Mouse (Mus musculus) liver, embryonic 11.5 days (tissue): ENCODE results near the gene Tnnt1. TPM values are rescaled to one million over a fixed set of nuclear protein-coding genes. Genes with fewer than 3 reads are reported as not detected.

Source experiments
- ATAC-seq: fragments of 200-750 bp; cut with Nextera tagmentation; replicated peaks from 2 replicates; pipeline ENCODE4 v1.8.0; 2017; ENCODE audit warnings: moderate number of reproducible peaks, mild to moderate bottlenecking, moderate TSS enrichment, moderate library complexity; ENCODE audit not compliant: low FRiP score
- DNase-seq: peaks from one replicate; pipeline ENCODE4 v3.0.0-alpha.2; 2017; ENCODE audit warnings: low spot score
- H3K27ac ChIP-seq: fragments of 300-500 bp; sonication (generic); 2 replicates; pipeline ENCODE4 v1.5.1; 2014; ENCODE audit warnings: mild to moderate bottlenecking, low read depth, low read length, control low read depth
- H3K27me3 ChIP-seq: fragments of 300-500 bp; sonication (generic); replicated peaks from 2 replicates; pipeline ENCODE4 v1.6.1; 2014; ENCODE audit warnings: low read length, mixed read lengths; ENCODE audit not compliant: control insufficient read depth, insufficient read depth
- H3K36me3 ChIP-seq: fragments of 300-500 bp; sonication (generic); 2 replicates; pipeline ENCODE4 v1.6.1; 2014; ENCODE audit warnings: mild to moderate bottlenecking, low read length, moderate library complexity, mixed read lengths; ENCODE audit not compliant: control insufficient read depth, insufficient read depth
- H3K4me1 ChIP-seq: fragments of 300-500 bp; sonication (generic); replicated peaks from 2 replicates; pipeline ENCODE4 v1.6.1; 2014; ENCODE audit warnings: low read length, mixed read lengths; ENCODE audit not compliant: control insufficient read depth, insufficient read depth
- H3K4me2 ChIP-seq: fragments of 300-500 bp; sonication (generic); 2 replicates; pipeline ENCODE4 v1.6.1; 2014; ENCODE audit warnings: mild to moderate bottlenecking, control low read depth, moderate library complexity
- H3K4me3 ChIP-seq: fragments of 300-500 bp; sonication (generic); 2 replicates; pipeline ENCODE4 v1.5.1; 2014; ENCODE audit warnings: low read depth, low read length, control low read depth
- H3K9ac ChIP-seq: fragments of 300-500 bp; sonication (generic); 2 replicates; pipeline ENCODE4 v1.6.1; 2014; ENCODE audit warnings: low read depth, low read length, control low read depth
- H3K9me3 ChIP-seq: fragments of 300-500 bp; sonication (generic); 2 replicates; pipeline ENCODE4 v1.6.1; 2016; ENCODE audit warnings: low read length, inconsistent platforms, mixed read lengths; ENCODE audit not compliant: control insufficient read depth
- WGBS: fragments of 180-500 bp; shearing (Covaris S2); extraction: QIAGEN DNeasy Blood & Tissue Kit; methylation state at CpG from one replicate; pipeline ENCODE4 v1.1.7; 2014; 5-methylcytosine and 5-hydroxymethylcytosine counted together
- polyA plus RNA-seq: library from polyadenylated mRNA; unstranded; fragments of >200 nt; fragmentation: Nextera tagmentation; extraction: Ambion mirVana; gene quantifications from 2 replicates; pipeline ENCODE4 v1.2.1, GENCODE M21; 2014

Gene Tnnt1
- polyA plus RNA-seq, result 25.1 and 27.7 TPM in 2 replicates

GRCm38 (mm10) chr7:4516332-4517050 is at the start of gene Tnnt1:
Tnnt1 (minus strand) TSS chr7:4516382.
- Histone ChIP-seq H3K36me3 (no peaks in the 10 kb centered on the region), H3K4me2 (no peak within 1 kb of the TSS), H3K4me1 (peaks cover 14% of the 10 kb centered on the region), H3K27ac (no peak within 1 kb of the TSS), H3K9ac (no peak within 1 kb of the TSS), H3K27me3 (peaks cover 4% of the 10 kb centered on the region; the same call in 1 of the 2 replicates), H3K4me3 (no peak within 1 kb of the TSS), H3K9me3 (no peaks in the 10 kb centered on the region)
- 15% methylated on average over 4 of the region's 4 CpGs for WGBS
- no peak for DNase-seq
- no peak for ATAC-seq

- no peak overlapping the region for H3K4me2 ChIP-seq
- ATAC-seq (no peak), DNase-seq (no peak)
- H3K9me3 ChIP-seq, result no peaks in the 10 kb centered on the region
- 86% methylated on average over 3 of the region's 3 CpGs for WGBS
- no peaks in the 10 kb centered on the region for H3K4me1 ChIP-seq
- H3K9ac ChIP-seq, result no peak overlapping the region
- H3K27ac ChIP-seq, result no peak overlapping the region
- H3K27me3 ChIP-seq, result no peaks in the 10 kb centered on the region
- no peak overlapping the region for H3K4me3 ChIP-seq
- no peaks in the 10 kb centered on the region for H3K36me3 ChIP-seq
These were observed 46.5 kb upstream of the Tnnt1 start for GRCm38 (mm10) chr7:4562660-4563059.

- Histone ChIP-seq H3K4me1 (no peaks in the 10 kb centered on the region), H3K36me3 (no peaks in the 10 kb centered on the region), H3K27ac (no peak overlapping the region), H3K27me3 (no peaks in the 10 kb centered on the region), H3K4me2 (no peak overlapping the region), H3K4me3 (no peak overlapping the region), H3K9ac (no peak overlapping the region), H3K9me3 (no peaks in the 10 kb centered on the region)
- peak; percentile 12; the same call in 1 of the 2 replicates for ATAC-seq
- DNase-seq, result no peak
- WGBS, result 63% methylated on average over 6 of the region's 6 CpGs
These were observed 41.0 kb upstream of the Tnnt1 start for GRCm38 (mm10) chr7:4557167-4557560.

- no peaks in the 10 kb centered on the region for H3K4me1 ChIP-seq
- no peak overlapping the region for H3K4me2 ChIP-seq
- DNase-seq (peak; percentile 67), ATAC-seq (peak; percentile 82)
- no peak overlapping the region for H3K27ac ChIP-seq
- no peak overlapping the region for H3K4me3 ChIP-seq
- H3K9ac ChIP-seq, result no peak overlapping the region
- 22% methylated on average over 15 of the region's 15 CpGs for WGBS
- H3K36me3 ChIP-seq, result no peaks in the 10 kb centered on the region
- H3K27me3 ChIP-seq, result no peaks in the 10 kb centered on the region
- H3K9me3 ChIP-seq, result no peaks in the 10 kb centered on the region
These were observed 40.3 kb upstream of the Tnnt1 start for GRCm38 (mm10) chr7:4556256-4557166.

GRCm38 (mm10) chr7:4547221-4547641 is 31.0 kb upstream of the Tnnt1 start, which contains the start of gene Syt5:
Syt5 (minus strand) TSS chr7:4547541.
- no peak; the same call in 1 of the 2 replicates for ATAC-seq
- 7% methylated on average over 33 of the region's 33 CpGs for WGBS
- no peak for DNase-seq
- Histone ChIP-seq H3K36me3 (no peaks in the 10 kb centered on the region), H3K4me3 (peak within 1 kb of the TSS; percentile 35), H3K27ac (no peak within 1 kb of the TSS), H3K4me1 (peaks cover 10% of the 10 kb centered on the region; the same call in 1 of the 2 replicates), H3K9ac (no peak within 1 kb of the TSS), H3K27me3 (peaks cover 27% of the 10 kb centered on the region), H3K9me3 (no peaks in the 10 kb centered on the region), H3K4me2 (peak within 1 kb of the TSS; percentile 59)

GRCm38 (mm10) chr7:4546591-4547131 is 30.5 kb upstream of the Tnnt1 start:
- Histone ChIP-seq H3K4me1 (peaks cover 10% of the 10 kb centered on the region; the same call in 1 of the 2 replicates), H3K27me3 (peaks cover 27% of the 10 kb centered on the region), H3K4me3 (peak overlapping the region; percentile 35), H3K27ac (no peak overlapping the region), H3K9me3 (no peaks in the 10 kb centered on the region), H3K4me2 (peak overlapping the region; percentile 59), H3K9ac (no peak overlapping the region), H3K36me3 (no peaks in the 10 kb centered on the region)
- ATAC-seq (peak; percentile 59), DNase-seq (peak; percentile 65)
- 5% methylated on average over 26 of the region's 26 CpGs for WGBS

GRCm38 (mm10) chr7:4546050-4546449 is 29.9 kb upstream of the Tnnt1 start:
- no peaks in the 10 kb centered on the region for H3K9me3 ChIP-seq
- no peaks in the 10 kb centered on the region for H3K36me3 ChIP-seq
- ATAC-seq (no peak; the same call in 1 of the 2 replicates), DNase-seq (no peak)
- no peak overlapping the region for H3K9ac ChIP-seq
- WGBS, result 74% methylated on average over 15 of the region's 15 CpGs
- no peak overlapping the region for H3K4me3 ChIP-seq
- H3K27ac ChIP-seq, result no peak overlapping the region
- H3K4me2 ChIP-seq, result no peak overlapping the region
- peaks cover 10% of the 10 kb centered on the region; the same call in 1 of the 2 replicates for H3K4me1 ChIP-seq
- H3K27me3 ChIP-seq, result peaks cover 27% of the 10 kb centered on the region

GRCm38 (mm10) chr7:4542013-4542412 is 25.8 kb upstream of the Tnnt1 start:
- Histone ChIP-seq H3K36me3 (no peaks in the 10 kb centered on the region), H3K9me3 (no peaks in the 10 kb centered on the region), H3K27ac (no peak overlapping the region), H3K9ac (no peak overlapping the region), H3K4me1 (peaks cover 6% of the 10 kb centered on the region; the same call in 1 of the 2 replicates), H3K4me3 (no peak overlapping the region), H3K4me2 (peak overlapping the region; percentile 10; the same call in 1 of the 2 replicates), H3K27me3 (peaks cover 11% of the 10 kb centered on the region)
- ATAC-seq (0 out of 2 replicates have a peak, but pooled peaks have one; percentile 27), DNase-seq (no peak)
- WGBS, result 34% methylated on average over 17 of the region's 17 CpGs
